Mouse (Mus musculus) liver, embryonic 16.5 days (tissue): Measurements from ENCODE around the gene G2e3. TPM values are rescaled to one million over a fixed set of nuclear protein-coding genes. Genes with fewer than 3 reads are reported as not detected.
A peak's percentile ranks its signal among the peaks of the same experiment; 100 is the strongest.

Experiments
- ATAC-seq: fragments of 200-750 bp; cut with Nextera tagmentation; 2 replicates; pipeline ENCODE4 v1.8.0; 2017; ENCODE audit warnings: low read depth, mild to moderate bottlenecking, moderate number of reproducible peaks, moderate library complexity
- H3K27ac ChIP-seq: fragments of 300-500 bp; sonication (generic); 2 replicates; pipeline ENCODE4 v1.5.1; 2014; ENCODE audit warnings: mild to moderate bottlenecking, low read length
- H3K27me3 ChIP-seq: fragments of 300-500 bp; sonication (generic); 2 replicates; pipeline ENCODE4 v1.6.1; 2014; ENCODE audit warnings: low read depth, low read length, mixed read lengths; ENCODE audit not compliant: control insufficient read depth, insufficient read depth
- H3K36me3 ChIP-seq: fragments of 300-500 bp; sonication (generic); 2 replicates; pipeline ENCODE4 v1.6.1; 2014; ENCODE audit warnings: mild to moderate bottlenecking; ENCODE audit not compliant: control insufficient read depth, insufficient read depth
- H3K4me1 ChIP-seq: fragments of 300-500 bp; sonication (generic); 2 replicates; pipeline ENCODE4 v1.6.1; 2014; ENCODE audit warnings: low read depth, low read length, mixed read lengths; ENCODE audit not compliant: control insufficient read depth
- H3K4me2 ChIP-seq: fragments of 300-500 bp; sonication (generic); 2 replicates; pipeline ENCODE4 v1.6.1; 2014; ENCODE audit warnings: low read depth, low read length, mixed read lengths
- H3K4me3 ChIP-seq: fragments of 300-500 bp; sonication (generic); 2 replicates; pipeline ENCODE4 v1.5.1; 2014; ENCODE audit warnings: low read depth, mild to moderate bottlenecking, low read length
- H3K9ac ChIP-seq: fragments of 300-500 bp; sonication (generic); 2 replicates; pipeline ENCODE4 v1.6.1; 2014; ENCODE audit warnings: low read depth, low read length
- H3K9me3 ChIP-seq: fragments of 300-500 bp; sonication (generic); replicated peaks from 2 replicates; pipeline ENCODE4 v1.6.1; 2016; ENCODE audit warnings: low read length; ENCODE audit not compliant: control insufficient read depth
- WGBS: fragments of 180-500 bp; shearing (Covaris S2); extraction: QIAGEN DNeasy Blood & Tissue Kit; methylation state at CpG from one replicate; pipeline ENCODE4 v1.1.7; 2014; ENCODE audit not compliant: insufficient replicate concordance; 5-methylcytosine and 5-hydroxymethylcytosine counted together
- polyA plus RNA-seq: library from polyadenylated mRNA; unstranded; fragments of >200 nt; fragmentation: Nextera tagmentation; extraction: Ambion mirVana; gene quantifications from 2 replicates; pipeline ENCODE4 v1.2.1, GENCODE M21; 2015

Gene G2e3
- 14.2 and 15.4 TPM in 2 replicates for polyA plus RNA-seq

GRCm38 (mm10) chr12:51347988-51348697 is at the start of gene G2e3:
Gene G2e3, plus strand, starts transcription at chr12:51348061.
- H3K4me2 ChIP-seq, result peak within 1 kb of the TSS; percentile 74
- H3K36me3 ChIP-seq, result peaks cover 10% of the 10 kb centered on the region
- peak within 1 kb of the TSS; percentile 95 for H3K4me3 ChIP-seq
- ATAC-seq, result peak; percentile 96
- H3K9me3 ChIP-seq, result no peaks in the 10 kb centered on the region
- H3K9ac ChIP-seq, result peak within 1 kb of the TSS; percentile 98
- H3K27me3 ChIP-seq, result no peaks in the 10 kb centered on the region
- WGBS, result under 1% methylated on average over 70 of the region's 70 CpGs
- H3K27ac ChIP-seq, result peak within 1 kb of the TSS; percentile 93
- H3K4me1 ChIP-seq, result peaks cover 3% of the 10 kb centered on the region; the same call in 1 of the 2 replicates

GRCm38 (mm10) chr12:51323604-51324003 is 24.3 kb upstream of the G2e3 start:
- Histone ChIP-seq H3K27me3 (no peaks in the 10 kb centered on the region), H3K4me1 (no peaks in the 10 kb centered on the region), H3K9me3 (no peaks in the 10 kb centered on the region), H3K4me2 (no peak overlapping the region), H3K27ac (no peak overlapping the region), H3K4me3 (no peak overlapping the region), H3K36me3 (no peaks in the 10 kb centered on the region), H3K9ac (no peak overlapping the region)
- WGBS, result 66% methylated on average over 3 of the region's 3 CpGs
- no peak for ATAC-seq

GRCm38 (mm10) chr12:51326819-51327218 is 21.0 kb upstream of the G2e3 start:
- Histone ChIP-seq H3K36me3 (no peaks in the 10 kb centered on the region), H3K4me1 (no peaks in the 10 kb centered on the region), H3K27ac (no peak overlapping the region), H3K9me3 (no peaks in the 10 kb centered on the region), H3K4me3 (no peak overlapping the region), H3K4me2 (no peak overlapping the region), H3K9ac (no peak overlapping the region), H3K27me3 (no peaks in the 10 kb centered on the region)
- no peak for ATAC-seq
- WGBS, result 73% methylated on average over 3 of the region's 3 CpGs

- no peaks in the 10 kb centered on the region for H3K27me3 ChIP-seq
- WGBS, result 57% methylated on average over 1 of the region's 1 CpGs
- no peaks in the 10 kb centered on the region for H3K9me3 ChIP-seq
- H3K9ac ChIP-seq, result no peak overlapping the region
- ATAC-seq, result no peak
- no peaks in the 10 kb centered on the region for H3K36me3 ChIP-seq
- no peak overlapping the region for H3K4me2 ChIP-seq
- no peak overlapping the region for H3K27ac ChIP-seq
- H3K4me3 ChIP-seq, result no peak overlapping the region
- no peaks in the 10 kb centered on the region for H3K4me1 ChIP-seq
Measured at GRCm38 (mm10) chr12:51337014-51337413, 10.8 kb upstream of the G2e3 start.

GRCm38 (mm10) chr12:51346121-51346520 is 1.7 kb upstream of the G2e3 start:
- Histone ChIP-seq H3K4me1 (peaks cover 3% of the 10 kb centered on the region; the same call in 1 of the 2 replicates), H3K9me3 (no peaks in the 10 kb centered on the region), H3K4me2 (no peak overlapping the region), H3K4me3 (no peak overlapping the region), H3K9ac (no peak overlapping the region), H3K36me3 (no peaks in the 10 kb centered on the region), H3K27me3 (no peaks in the 10 kb centered on the region), H3K27ac (no peak overlapping the region)
- no peak for ATAC-seq
- WGBS, result 70% methylated on average over 4 of the region's 4 CpGs

- peak overlapping the region; percentile 93 for H3K27ac ChIP-seq
- H3K27me3 ChIP-seq, result no peaks in the 10 kb centered on the region
- peak overlapping the region; percentile 95 for H3K4me3 ChIP-seq
- H3K4me2 ChIP-seq, result peak overlapping the region; percentile 74
- H3K36me3 ChIP-seq, result peaks cover 14% of the 10 kb centered on the region
- no peak for ATAC-seq
- under 1% methylated on average over 10 of the region's 10 CpGs for WGBS
- H3K9ac ChIP-seq, result peak overlapping the region; percentile 98
- H3K9me3 ChIP-seq, result no peaks in the 10 kb centered on the region
- peaks cover 3% of the 10 kb centered on the region; the same call in 1 of the 2 replicates for H3K4me1 ChIP-seq
Measured at GRCm38 (mm10) chr12:51348698-51348998, 787 bp downstream of the G2e3 start.

GRCm38 (mm10) chr12:51355296-51355695 is 7.4 kb downstream of the G2e3 start:
- H3K9ac ChIP-seq, result no peak overlapping the region
- H3K27me3 ChIP-seq, result no peaks in the 10 kb centered on the region
- peaks cover 3% of the 10 kb centered on the region; the same call in 1 of the 2 replicates for H3K4me1 ChIP-seq
- H3K9me3 ChIP-seq, result no peaks in the 10 kb centered on the region
- peaks cover 56% of the 10 kb centered on the region for H3K36me3 ChIP-seq
- 50% methylated on average over 8 of the region's 8 CpGs for WGBS
- no peak overlapping the region for H3K4me3 ChIP-seq
- ATAC-seq, result no peak
- no peak overlapping the region for H3K27ac ChIP-seq
- H3K4me2 ChIP-seq, result no peak overlapping the region

- H3K4me2 ChIP-seq, result no peak overlapping the region
- H3K27ac ChIP-seq, result no peak overlapping the region
- no peaks in the 10 kb centered on the region for H3K27me3 ChIP-seq
- H3K9me3 ChIP-seq, result no peaks in the 10 kb centered on the region
- H3K4me1 ChIP-seq, result no peaks in the 10 kb centered on the region
- no peak for ATAC-seq
- no peak overlapping the region for H3K4me3 ChIP-seq
- H3K9ac ChIP-seq, result no peak overlapping the region
- H3K36me3 ChIP-seq, result peaks cover 63% of the 10 kb centered on the region
Measured at GRCm38 (mm10) chr12:51361294-51361693, 13.4 kb downstream of the G2e3 start.

- Histone ChIP-seq H3K9me3 (no peaks in the 10 kb centered on the region), H3K36me3 (peaks cover 65% of the 10 kb centered on the region), H3K4me3 (no peak overlapping the region), H3K27ac (no peak overlapping the region), H3K27me3 (no peaks in the 10 kb centered on the region), H3K9ac (no peak overlapping the region), H3K4me2 (no peak overlapping the region), H3K4me1 (no peaks in the 10 kb centered on the region)
- no peak for ATAC-seq
- WGBS, result 81% methylated on average over 1 of the region's 1 CpGs
Measured at GRCm38 (mm10) chr12:51362898-51363297, 15.0 kb downstream of the G2e3 start.
